Mouse (Mus musculus) megakaryocyte, embryonic 14.5 days (primary cell): ENCODE measurements around the gene Dchs1. TPM values are rescaled to one million over a fixed set of nuclear protein-coding genes. Genes with fewer than 3 reads are reported as not detected.

ENCODE experiments used
- H3K27me3 ChIP-seq: replicated peaks from 2 replicates; pipeline ENCODE3; 2012; ENCODE audit warnings: inconsistent platforms
- H3K36me3 ChIP-seq: replicated peaks from 2 replicates; pipeline ENCODE3; 2012; ENCODE audit warnings: low read length, inconsistent platforms, mixed read lengths
- H3K4me1 ChIP-seq: 2 replicates; pipeline ENCODE4 v1.6.1; 2012; ENCODE audit warnings: inconsistent platforms
- H3K4me3 ChIP-seq: replicated peaks from 2 replicates; pipeline ENCODE3; 2012; ENCODE audit warnings: moderate library complexity, mild to moderate bottlenecking, inconsistent platforms
- H3K9me3 ChIP-seq: 2 replicates; pipeline ENCODE4 v1.6.1; 2012; ENCODE audit warnings: inconsistent platforms
- FLI1 ChIP-seq: IDR thresholded peaks from 2 replicates; pipeline ENCODE4 v1.6.1; 2012; ENCODE audit warnings: low read length, inconsistent platforms, mixed read lengths
- GATA1 ChIP-seq: IDR thresholded peaks from 3 replicates; pipeline ENCODE4 v1.6.1; 2012; ENCODE audit warnings: mixed read lengths, low read length, inconsistent platforms, borderline replicate concordance
- polyA plus RNA-seq: library from polyadenylated mRNA; stranded (reverse); fragments of >175 nt; gene quantifications from 2 replicates; pipeline ENCODE4 v1.2.3, GENCODE M21; 2012; ENCODE audit warnings: low replicate concordance; ENCODE audit not compliant: insufficient read depth

Gene Dchs1
- polyA plus RNA-seq, 1 experiment, result 0.27 TPM

- Histone ChIP-seq H3K36me3 (peaks cover 71% of the 10 kb centered on the region), H3K4me3 (no peak overlapping the region), H3K9me3 (no peaks in the 10 kb centered on the region), H3K4me1 (peaks cover 69% of the 10 kb centered on the region), H3K27me3 (no peaks in the 10 kb centered on the region)
- TF ChIP-seq FLI1, result no peak
- TF ChIP-seq GATA1, result no peak
Observed at GRCm38 (mm10) chr7:105733836-105734235, 53.6 kb downstream of the Dchs1 start.

DNA sequence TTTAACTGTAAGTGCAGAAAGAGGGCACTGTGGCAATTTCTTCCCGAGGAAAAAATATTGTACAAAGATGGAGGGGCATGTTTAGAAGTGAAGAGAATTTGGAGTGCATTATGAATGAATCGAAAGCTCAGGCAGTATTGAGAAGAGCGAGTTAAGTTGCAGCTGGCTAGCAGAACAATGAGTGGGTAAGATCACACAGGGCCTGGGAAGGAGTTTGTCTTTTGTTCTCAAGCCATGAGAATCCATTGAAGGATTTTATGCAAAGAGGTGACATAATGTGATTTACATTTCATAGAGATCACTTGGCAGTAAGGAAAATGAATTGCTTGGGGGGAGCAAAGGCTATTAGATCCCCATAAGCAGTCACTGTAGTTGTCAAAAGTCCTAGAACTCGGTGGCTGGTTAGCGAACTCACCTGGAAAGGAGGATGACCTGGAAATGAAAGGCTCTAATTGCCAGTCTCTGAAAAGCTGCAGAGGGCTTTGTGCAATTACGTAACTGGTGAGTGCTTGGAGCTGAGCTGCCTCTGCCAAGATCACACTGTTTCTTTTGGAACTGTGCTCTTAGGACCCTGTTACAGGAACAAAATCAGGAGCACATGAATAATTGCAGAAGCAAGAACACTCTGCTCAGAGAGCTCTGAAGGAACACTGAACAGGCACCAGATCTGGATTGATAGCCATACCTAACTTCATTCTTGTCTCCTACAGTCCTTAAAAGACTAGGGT is 58.6 kb downstream of the Dchs1 start:
- H3K36me3 ChIP-seq, result peaks cover 55% of the 10 kb centered on the region
- H3K9me3 ChIP-seq, result no peaks in the 10 kb centered on the region

DNA sequence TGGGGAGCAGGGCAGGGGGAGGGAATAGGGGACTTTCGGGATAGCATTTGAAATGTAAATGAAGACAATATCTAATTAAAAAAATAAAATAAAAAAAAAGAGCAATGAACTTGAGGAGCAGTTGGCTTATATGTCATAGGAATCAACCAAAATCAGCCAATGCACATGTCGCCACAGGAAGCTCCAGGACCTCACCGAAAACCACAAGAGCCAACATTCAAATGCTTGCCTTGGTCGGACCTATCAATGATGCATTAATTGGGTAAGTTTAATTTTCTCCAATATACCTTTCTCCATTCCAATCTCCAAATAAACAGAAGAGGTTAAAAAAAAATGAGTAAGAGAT is 60.5 kb downstream of the Dchs1 start:
- Histone ChIP-seq H3K27me3 (no peaks in the 10 kb centered on the region), H3K9me3 (no peaks in the 10 kb centered on the region), H3K36me3 (peaks cover 40% of the 10 kb centered on the region), H3K4me1 (peaks cover 97% of the 10 kb centered on the region), H3K4me3 (no peak overlapping the region)
- TF ChIP-seq GATA1, result no peak
- TF ChIP-seq FLI1, result no peak

More for the DNA sequence above, 58.6 kb downstream of the Dchs1 start:
- H3K27me3 ChIP-seq, result no peaks in the 10 kb centered on the region
- peaks cover 93% of the 10 kb centered on the region for H3K4me1 ChIP-seq
- H3K4me3 ChIP-seq, result no peak overlapping the region
- TF ChIP-seq FLI1 (no peak), GATA1 (no peak)

DNA sequence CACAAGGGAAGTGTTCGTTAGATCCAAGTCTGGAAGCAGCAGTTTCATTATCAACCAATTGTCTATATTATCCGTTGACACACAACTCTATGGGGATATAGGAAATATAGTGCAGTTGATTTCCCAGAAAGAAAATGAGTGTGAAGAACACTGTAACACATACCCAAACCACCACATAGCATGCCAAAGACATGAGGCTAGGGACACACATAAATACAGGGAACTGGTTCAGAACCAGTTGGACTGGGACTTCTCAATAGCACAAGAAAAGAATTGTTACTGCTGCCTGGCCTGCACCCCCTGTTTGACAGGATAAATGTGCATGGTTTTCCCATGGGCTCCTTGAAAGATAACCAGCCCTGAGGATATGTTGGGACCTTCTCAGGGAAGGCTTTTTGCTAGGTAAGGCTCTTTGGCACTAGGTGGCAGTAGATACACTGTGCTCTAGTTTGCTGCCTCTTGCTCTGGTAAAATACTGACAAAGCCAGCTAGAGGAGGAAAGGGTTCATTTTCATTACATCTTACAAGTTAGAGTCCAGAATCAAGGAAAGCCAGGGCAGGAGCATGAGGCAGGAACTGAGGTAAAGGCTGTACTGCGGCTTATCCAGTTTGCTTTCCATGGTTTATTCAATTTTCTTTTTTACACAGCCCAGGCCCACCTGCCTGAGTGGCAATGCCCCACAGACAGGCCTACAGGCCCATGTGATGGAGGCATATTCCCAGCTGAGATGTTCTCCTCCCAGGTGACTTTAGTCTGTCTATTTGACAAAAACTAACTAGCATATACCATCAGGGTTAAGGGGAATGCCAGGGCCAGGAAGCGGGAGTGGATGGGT is 61.1 kb downstream of the Dchs1 start:
- no peaks in the 10 kb centered on the region for H3K9me3 ChIP-seq
- TF ChIP-seq FLI1 (no peak), GATA1 (no peak)
- peak overlapping the region; percentile 72 for H3K4me3 ChIP-seq
- H3K27me3 ChIP-seq, result no peaks in the 10 kb centered on the region
- H3K36me3 ChIP-seq, result peaks cover 40% of the 10 kb centered on the region
- peaks cover 97% of the 10 kb centered on the region for H3K4me1 ChIP-seq

GRCm38 (mm10) chr7:105721916-105722315 is 65.5 kb downstream of the Dchs1 start:
- Histone ChIP-seq H3K36me3 (peaks cover 29% of the 10 kb centered on the region), H3K9me3 (no peaks in the 10 kb centered on the region), H3K4me3 (no peak overlapping the region), H3K27me3 (no peaks in the 10 kb centered on the region), H3K4me1 (peaks cover 56% of the 10 kb centered on the region)
- no peak for TF ChIP-seq FLI1
- no peak for TF ChIP-seq GATA1

DNA sequence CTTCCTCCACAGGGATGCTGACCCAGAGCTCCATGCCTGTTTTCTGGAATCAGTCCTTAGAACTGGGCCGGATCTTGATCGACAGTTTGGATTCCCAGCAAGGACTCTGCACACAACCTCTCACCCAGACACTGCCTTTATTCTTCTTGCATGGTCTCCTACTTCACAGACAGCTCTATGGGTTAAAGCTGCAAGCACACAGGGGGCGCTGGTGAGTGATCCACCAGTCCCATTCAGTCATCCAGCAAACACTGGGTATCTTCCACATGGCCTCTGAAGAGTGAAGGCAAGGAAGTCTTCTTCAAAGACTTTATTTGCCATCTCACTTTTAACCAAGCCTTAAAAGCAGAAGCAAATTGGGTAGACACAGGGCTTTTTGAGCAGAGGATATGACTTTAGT is 72.1 kb downstream of the Dchs1 start:
- peaks cover 12% of the 10 kb centered on the region; the same call in 1 of the 2 replicates for H3K9me3 ChIP-seq
- peaks cover 6% of the 10 kb centered on the region for H3K4me1 ChIP-seq
- peaks cover 9% of the 10 kb centered on the region for H3K36me3 ChIP-seq
- H3K27me3 ChIP-seq, result peaks cover 6% of the 10 kb centered on the region
- no peak for TF ChIP-seq GATA1
- TF ChIP-seq FLI1, result no peak
- H3K4me3 ChIP-seq, result no peak overlapping the region

GRCm38 (mm10) chr7:105708733-105709132 is 78.7 kb downstream of the Dchs1 start:
- Histone ChIP-seq H3K36me3 (no peaks in the 10 kb centered on the region), H3K27me3 (peaks cover 27% of the 10 kb centered on the region), H3K4me1 (no peaks in the 10 kb centered on the region; the same call in 1 of the 2 replicates), H3K9me3 (peaks cover 8% of the 10 kb centered on the region; the same call in 1 of the 2 replicates), H3K4me3 (no peak overlapping the region)
- TF ChIP-seq FLI1 (no peak), GATA1 (no peak)

- no peak for TF ChIP-seq FLI1
- no peak for TF ChIP-seq GATA1
- Histone ChIP-seq H3K9me3 (no peaks in the 10 kb centered on the region), H3K4me3 (no peak overlapping the region), H3K27me3 (peaks cover 28% of the 10 kb centered on the region), H3K36me3 (no peaks in the 10 kb centered on the region), H3K4me1 (peaks cover 3% of the 10 kb centered on the region; the same call in 1 of the 2 replicates)
Observed at GRCm38 (mm10) chr7:105703816-105704215, 83.6 kb downstream of the Dchs1 start.

- Histone ChIP-seq H3K4me1 (peaks cover 3% of the 10 kb centered on the region; the same call in 1 of the 2 replicates), H3K4me3 (no peak overlapping the region), H3K9me3 (no peaks in the 10 kb centered on the region), H3K36me3 (no peaks in the 10 kb centered on the region), H3K27me3 (peaks cover 22% of the 10 kb centered on the region)
- TF ChIP-seq FLI1 (no peak), GATA1 (no peak)
Observed at GRCm38 (mm10) chr7:105703184-105703583, 84.3 kb downstream of the Dchs1 start.

Other genes with a start within 250 kb of the Dchs1 start
- gene Smpd1, start 233.3 kb downstream of the Dchs1 start, polyA plus RNA-seq, result 33.2 and 48.4 TPM in 2 replicates
- gene Apbb1, start 206.0 kb downstream of the Dchs1 start, polyA plus RNA-seq, result 4.3 and 6.3 TPM in 2 replicates
- gene Hpx, start 187.5 kb downstream of the Dchs1 start, polyA plus RNA-seq, result not detected in 2 replicates
- gene Trim3, start 154.1 kb downstream of the Dchs1 start, polyA plus RNA-seq, result 5.4 and 7.3 TPM in 2 replicates
- gene Timm10b, start 147.6 kb downstream of the Dchs1 start, polyA plus RNA-seq, result 588 and 794 TPM in 2 replicates
- 18.8 and 50.9 TPM in 2 replicates for gene Arfip2, start 147.2 kb downstream of the Dchs1 start, polyA plus RNA-seq
- 276 and 880 TPM in 2 replicates for gene Gm45799, start 147.1 kb downstream of the Dchs1 start, polyA plus RNA-seq
- 0.63 TPM in 1 of 2 replicates, not detected in the other for gene Dnhd1, start 136.8 kb downstream of the Dchs1 start, polyA plus RNA-seq
- gene Ilk, start 51.1 kb downstream of the Dchs1 start, polyA plus RNA-seq, result 241 and 315 TPM in 2 replicates
- gene Rrp8, start 50.3 kb downstream of the Dchs1 start, polyA plus RNA-seq, result 20.7 and 32.3 TPM in 2 replicates
- gene Taf10, start 43.3 kb downstream of the Dchs1 start, polyA plus RNA-seq, result 411 and 429 TPM in 2 replicates
- gene Tpp1, start 35.4 kb downstream of the Dchs1 start, polyA plus RNA-seq, result 37.7 and 43.0 TPM in 2 replicates
- 274 and 553 TPM in 2 replicates for gene Mrpl17, start 23.4 kb upstream of the Dchs1 start, polyA plus RNA-seq
- gene Gm4070, start 166.3 kb upstream of the Dchs1 start, polyA plus RNA-seq, result 2.2 TPM in 1 of 2 replicates, not detected in the other